Mouse (Mus musculus) forebrain, embryonic 13.5 days (tissue): ENCODE results near the gene Gmeb1. TPM values are rescaled to one million over a fixed set of nuclear protein-coding genes. Genes with fewer than 3 reads are reported as not detected.
"Not testable (repeated sequence)": the region's sequence is repeated elsewhere in the genome, so short reads cannot be mapped to it uniquely, and the experiment has no call there.

Source experiments
- ATAC-seq: fragments of 200-750 bp; cut with Nextera tagmentation; 2 replicates; pipeline ENCODE4 v1.8.0; 2017
- H3K27ac ChIP-seq: fragments of 300-500 bp; sonication (generic); 2 replicates; pipeline ENCODE4 v1.5.1; 2015; ENCODE audit warnings: inconsistent platforms, mild to moderate bottlenecking, moderate library complexity
- H3K27me3 ChIP-seq: fragments of 300-500 bp; sonication (generic); 2 replicates; pipeline ENCODE4 v1.6.1; 2015; ENCODE audit warnings: mild to moderate bottlenecking, inconsistent platforms
- H3K36me3 ChIP-seq: fragments of 300-500 bp; sonication (generic); 2 replicates; pipeline ENCODE4 v1.6.1; 2015; ENCODE audit warnings: mild to moderate bottlenecking, inconsistent platforms; ENCODE audit not compliant: poor library complexity, severe bottlenecking
- H3K4me1 ChIP-seq: fragments of 300-500 bp; sonication (generic); 2 replicates; pipeline ENCODE4 v1.6.1; 2015; ENCODE audit warnings: inconsistent platforms
- H3K4me2 ChIP-seq: fragments of 300-500 bp; sonication (generic); 2 replicates; pipeline ENCODE4 v1.6.1; 2015; ENCODE audit warnings: inconsistent platforms, mild to moderate bottlenecking, moderate library complexity
- H3K4me3 ChIP-seq: fragments of 300-500 bp; sonication (generic); 2 replicates; pipeline ENCODE4 v1.5.1; 2015; ENCODE audit warnings: mild to moderate bottlenecking, inconsistent platforms
- H3K9ac ChIP-seq: fragments of 300-500 bp; sonication (generic); 2 replicates; pipeline ENCODE4 v1.6.1; 2015; ENCODE audit warnings: mild to moderate bottlenecking, inconsistent platforms
- H3K9me3 ChIP-seq: fragments of 300-500 bp; sonication (generic); replicated peaks from 2 replicates; pipeline ENCODE4 v1.6.1; 2016; ENCODE audit warnings: inconsistent platforms
- WGBS: fragments of 180-500 bp; shearing (Covaris S2); methylation state at CpG from one replicate; pipeline ENCODE4 v1.1.7; 2015; 5-methylcytosine and 5-hydroxymethylcytosine counted together
- polyA plus RNA-seq: library from polyadenylated mRNA; unstranded; fragments of >200 nt; fragmentation: Nextera tagmentation; extraction: Ambion mirVana; gene quantifications from 2 replicates; pipeline ENCODE4 v1.2.1, GENCODE M21; 2015

Gmeb1 gene
- 50.0 and 55.3 TPM in 2 replicates for polyA plus RNA-seq

- no peaks in the 10 kb centered on the region for H3K27me3 ChIP-seq
- peak within 1 kb of the TSS; percentile 86 for H3K4me3 ChIP-seq
- peak within 1 kb of the TSS; percentile 87 for H3K4me2 ChIP-seq
- H3K36me3 ChIP-seq, result no peaks in the 10 kb centered on the region
- WGBS, result 19% methylated on average over 33 of the region's 49 CpGs
- H3K27ac ChIP-seq, result peak within 1 kb of the TSS; percentile 90
- H3K9ac ChIP-seq, result peak within 1 kb of the TSS; percentile 93
- H3K9me3 ChIP-seq, result no peaks in the 10 kb centered on the region
- peak; percentile 92 for ATAC-seq
- H3K4me1 ChIP-seq, result peaks cover 23% of the 10 kb centered on the region
Observed at GRCm38 (mm10) chr4:132261514-132262357, at the start of gene Gmeb1. TSS of gene Gmeb1 (minus strand) at chr4:132261602.

- WGBS, result 27% methylated on average over 10 of the region's 10 CpGs
- Histone ChIP-seq H3K36me3 (peaks cover 52% of the 10 kb centered on the region), H3K9me3 (no peaks in the 10 kb centered on the region), H3K4me3 (peak overlapping the region; percentile 73), H3K4me2 (peak overlapping the region; percentile 93), H3K9ac (peak overlapping the region; percentile 90), H3K27me3 (no peaks in the 10 kb centered on the region), H3K27ac (peak overlapping the region; percentile 85), H3K4me1 (peaks cover 17% of the 10 kb centered on the region)
- no peak for ATAC-seq
Observed at GRCm38 (mm10) chr4:132309849-132310472, 48.6 kb upstream of the Gmeb1 start.

- Histone ChIP-seq H3K27ac (peak overlapping the region; percentile 85), H3K9me3 (no peaks in the 10 kb centered on the region), H3K4me3 (peak overlapping the region; percentile 73), H3K4me1 (peaks cover 17% of the 10 kb centered on the region), H3K9ac (peak overlapping the region; percentile 90), H3K27me3 (no peaks in the 10 kb centered on the region), H3K36me3 (peaks cover 48% of the 10 kb centered on the region), H3K4me2 (peak overlapping the region; percentile 93)
- ATAC-seq, result no peak
- WGBS, result 1% methylated on average over 15 of the region's 15 CpGs
Observed at GRCm38 (mm10) chr4:132309140-132309848, 47.9 kb upstream of the Gmeb1 start.

- Histone ChIP-seq H3K4me3 (peak overlapping the region; percentile 73), H3K27ac (peak overlapping the region; percentile 85), H3K9ac (peak overlapping the region; percentile 90), H3K4me1 (peaks cover 17% of the 10 kb centered on the region), H3K4me2 (peak overlapping the region; percentile 93), H3K27me3 (no peaks in the 10 kb centered on the region), H3K9me3 (no peaks in the 10 kb centered on the region), H3K36me3 (peaks cover 41% of the 10 kb centered on the region)
- under 1% methylated on average over 41 of the region's 41 CpGs for WGBS
- ATAC-seq, result peak; percentile 96
Observed at GRCm38 (mm10) chr4:132308437-132309139, 47.2 kb upstream of the Gmeb1 start.

GRCm38 (mm10) chr4:132306004-132306403, 44.6 kb upstream of the Gmeb1 start:
- Histone ChIP-seq H3K27ac (no peak overlapping the region), H3K36me3 (peaks cover 15% of the 10 kb centered on the region), H3K4me2 (no peak overlapping the region), H3K9ac (no peak overlapping the region), H3K4me3 (no peak overlapping the region), H3K27me3 (no peaks in the 10 kb centered on the region), H3K4me1 (peaks cover 23% of the 10 kb centered on the region), H3K9me3 (no peaks in the 10 kb centered on the region)
- WGBS, result 70% methylated on average over 6 of the region's 6 CpGs
- ATAC-seq, result no peak

- Histone ChIP-seq H3K4me2 (no peak overlapping the region), H3K9ac (no peak overlapping the region), H3K4me3 (no peak overlapping the region), H3K27me3 (no peaks in the 10 kb centered on the region), H3K9me3 (no peaks in the 10 kb centered on the region), H3K36me3 (peaks cover 7% of the 10 kb centered on the region), H3K4me1 (peaks cover 18% of the 10 kb centered on the region), H3K27ac (no peak overlapping the region)
- no peak for ATAC-seq
- 87% methylated on average over 8 of the region's 8 CpGs for WGBS
Observed at GRCm38 (mm10) chr4:132305276-132305675, 43.9 kb upstream of the Gmeb1 start.

- WGBS, result 45% methylated on average over 6 of the region's 6 CpGs
- not testable (repeated sequence) for ATAC-seq
Observed at GRCm38 (mm10) chr4:132303484-132303883, 42.1 kb upstream of the Gmeb1 start.

GRCm38 (mm10) chr4:132302939-132303479, 41.6 kb upstream of the Gmeb1 start, which contains the start of gene Rab42:
TSS of gene Rab42 (minus strand) at chr4:132303385.
- H3K9ac ChIP-seq, result peak within 1 kb of the TSS; percentile 57
- peak within 1 kb of the TSS; percentile 68 for H3K4me2 ChIP-seq
- no peak for ATAC-seq

More at GRCm38 (mm10) chr4:132303484-132303883, 42.1 kb upstream of the Gmeb1 start:
- not testable (repeated sequence) for H3K9me3 ChIP-seq, H3K4me1 ChIP-seq, H3K27me3 ChIP-seq, H3K9ac ChIP-seq, H3K36me3 ChIP-seq, H3K27ac ChIP-seq
- H3K4me2 ChIP-seq, result peak overlapping the region; percentile 68
- H3K4me3 ChIP-seq, result peak overlapping the region; percentile 42

GRCm38 (mm10) chr4:132301965-132302938, 40.9 kb upstream of the Gmeb1 start:
- WGBS, result 66% methylated on average over 16 of the region's 16 CpGs
- Histone ChIP-seq H3K4me3 (peak overlapping the region; percentile 42), H3K4me2 (peak overlapping the region; percentile 68), H3K36me3 (no peaks in the 10 kb centered on the region), H3K9ac (peak overlapping the region; percentile 57), H3K9me3 (no peaks in the 10 kb centered on the region), H3K27ac (no peak overlapping the region), H3K27me3 (no peaks in the 10 kb centered on the region), H3K4me1 (peaks cover 6% of the 10 kb centered on the region)
- no peak for ATAC-seq

More at GRCm38 (mm10) chr4:132302939-132303479, 41.6 kb upstream of the Gmeb1 start, which contains the start of gene Rab42:
- no peaks in the 10 kb centered on the region for H3K9me3 ChIP-seq
- WGBS, result 1% methylated on average over 30 of the region's 31 CpGs
- H3K4me1 ChIP-seq, result peaks cover 6% of the 10 kb centered on the region
- H3K27ac ChIP-seq, result no peak within 1 kb of the TSS
- no peaks in the 10 kb centered on the region for H3K36me3 ChIP-seq
- H3K27me3 ChIP-seq, result no peaks in the 10 kb centered on the region
- H3K4me3 ChIP-seq, result peak within 1 kb of the TSS; percentile 42

- no peak overlapping the region for H3K4me3 ChIP-seq
- H3K36me3 ChIP-seq, result no peaks in the 10 kb centered on the region
- H3K4me1 ChIP-seq, result peaks cover 6% of the 10 kb centered on the region
- no peak for ATAC-seq
- no peak overlapping the region for H3K4me2 ChIP-seq
- H3K27ac ChIP-seq, result no peak overlapping the region
- no peaks in the 10 kb centered on the region for H3K9me3 ChIP-seq
- 89% methylated on average over 6 of the region's 6 CpGs for WGBS
- H3K27me3 ChIP-seq, result no peaks in the 10 kb centered on the region
- no peak overlapping the region for H3K9ac ChIP-seq
Observed at GRCm38 (mm10) chr4:132301486-132301885, 40.1 kb upstream of the Gmeb1 start.
